Mouse (Mus musculus) neutrophil, adult 83 days (primary cell): ENCODE results near the gene Ptgdr. TPM values are rescaled to one million over a fixed set of nuclear protein-coding genes. Genes with fewer than 3 reads are reported as not detected.

Experiments
- total RNA-seq, 2 experiments: library from RNA; stranded (reverse); gene quantifications; one replicate each; pipeline ENCODE4 v1.2.4; 2023

The Ptgdr gene
- under 1 TPM; 0.53 to 0.68 TPM for total RNA-seq

DNA sequence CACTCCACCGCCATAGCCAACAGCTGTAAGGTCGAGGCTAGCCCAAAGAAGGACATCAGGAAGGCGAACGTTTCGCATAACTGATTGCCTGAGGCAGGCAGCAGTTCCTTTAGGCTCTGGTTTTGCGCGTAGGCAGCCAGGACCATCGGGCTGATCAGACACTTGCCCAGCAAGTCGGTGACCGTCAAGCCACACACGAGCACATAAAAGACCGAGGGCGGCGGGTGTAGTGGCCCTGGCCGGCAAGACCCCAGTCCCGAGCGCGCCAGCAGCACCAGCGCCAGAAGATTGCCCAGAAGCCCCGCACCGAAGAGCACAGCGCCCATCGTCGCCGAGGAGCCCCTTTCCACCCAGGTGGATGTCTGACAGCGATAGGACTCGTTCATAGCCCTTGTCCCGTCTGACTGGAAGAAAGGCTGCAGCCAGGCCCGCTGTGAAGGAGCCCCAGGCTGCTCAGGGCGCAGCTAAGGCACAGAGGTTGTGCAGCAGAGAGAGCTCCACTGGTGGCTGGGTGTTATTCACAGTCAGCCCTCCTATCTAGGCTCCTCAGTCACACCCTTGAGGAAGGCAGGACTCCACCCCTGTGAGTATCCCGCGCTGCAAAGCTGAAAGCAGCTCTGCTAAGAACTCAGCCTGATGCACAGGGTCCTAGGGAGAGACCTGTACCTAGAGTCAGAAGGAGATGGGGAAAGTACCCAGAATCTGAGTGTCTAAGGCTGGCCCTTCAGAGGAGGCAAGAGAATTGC, at the start of gene Ptgdr:
TSS of gene Ptgdr (minus strand) at position 508 of the 746 bp plus-strand sequence.

Other genes with a start within 250 kb of the Ptgdr start
- not detected for gene Gm5624, start 231.4 kb downstream of the Ptgdr start, total RNA-seq
- not detected for gene Gm8257, start 152.9 kb downstream of the Ptgdr start, total RNA-seq
- not detected for gene Gm8267, start 109.0 kb downstream of the Ptgdr start, total RNA-seq
- 10 to 100 TPM; 51.5 to 68.1 TPM for gene Ptger2, start 128.8 kb upstream of the Ptgdr start, total RNA-seq